Mouse (Mus musculus): ENCODE results near the gene Nucb1.

- TF ChIP-seq CTCF (IDR thresholded peaks at IDR 0.05; ENCODE audit: low read depth, low read length) (peak; percentile 70), POLR2A (IDR thresholded peaks at IDR 0.05; ENCODE audit: extremely low read depth, insufficient read depth, low read length) (no peak)
Measured at GRCm38 (mm10) chr7:45447325-45447990, 62.7 kb downstream of the Nucb1 start.

Measured in liver, adult 2 months (tissue).